Mouse (Mus musculus) skeletal muscle tissue, adult 2 months (tissue): ENCODE measurements around the gene Zbtb25.

Experiments
- DNase-seq: peaks from one replicate; pipeline ENCODE4 v3.0.0-alpha.2; 2012; ENCODE audit warnings: low read depth, low spot score

Gene Zbtb25

DNA sequence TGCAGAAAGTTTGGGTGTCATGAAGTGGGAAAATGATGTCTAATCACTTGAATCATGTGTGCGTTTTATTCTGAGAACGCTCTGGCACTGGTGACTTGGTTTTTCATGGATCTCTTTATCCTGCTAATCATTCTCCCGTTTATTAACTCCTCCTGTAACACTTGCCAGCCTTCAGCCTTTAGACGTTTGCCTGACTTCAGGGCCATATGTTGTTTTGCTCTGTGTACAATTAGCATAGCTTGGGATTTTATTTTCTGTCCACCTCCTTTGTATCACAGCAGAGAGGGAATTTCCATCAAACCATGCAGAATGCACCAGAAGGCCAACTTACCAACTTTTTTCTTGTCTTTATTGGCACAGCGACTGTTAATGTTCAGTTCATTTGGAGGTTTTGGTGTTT is 71.6 kb downstream of the Zbtb25 start:
- no peak for DNase-seq
